Mouse (Mus musculus): Measurements from ENCODE around the gene Cfap61.

Gene Cfap61

DNA sequence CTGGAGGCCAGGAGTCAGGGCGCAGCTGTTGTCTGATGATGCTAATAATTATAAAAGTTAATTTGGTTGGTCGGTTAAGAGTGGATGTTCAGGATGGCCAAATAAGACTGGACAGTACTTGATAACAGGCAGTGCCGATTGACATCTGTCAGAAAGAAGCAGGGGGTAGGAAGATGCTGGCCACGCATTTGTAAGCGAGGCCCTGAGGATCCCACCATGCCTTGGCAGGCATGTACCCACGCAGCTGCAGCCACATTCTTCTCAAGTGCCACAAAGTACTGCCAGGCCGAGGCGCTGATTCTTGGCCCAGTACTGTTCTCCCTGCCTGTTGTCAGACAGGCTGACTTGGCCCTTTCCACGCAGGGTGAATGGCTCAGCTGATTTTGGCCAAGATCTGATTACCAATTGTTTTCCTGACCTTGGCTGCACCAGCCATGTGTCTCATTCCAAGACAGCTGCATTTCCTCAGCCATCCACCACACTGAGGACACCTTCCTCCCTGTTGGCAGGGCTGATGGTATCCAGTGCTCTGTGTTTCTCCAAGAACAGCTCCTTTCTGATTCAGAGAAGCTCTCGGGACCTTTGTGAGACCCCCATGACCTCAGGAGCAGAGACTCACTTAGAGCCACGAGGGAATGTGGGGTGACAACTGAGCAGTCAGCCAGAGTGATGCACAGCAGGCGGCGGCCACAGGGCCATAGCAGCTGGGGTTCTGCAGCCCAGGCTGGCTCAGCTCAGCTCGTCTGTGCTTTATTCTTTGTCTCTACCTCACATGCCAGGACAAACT, 233.6 kb downstream of the Cfap61 start:
- DNase-seq = peak; percentile 46

DNA sequence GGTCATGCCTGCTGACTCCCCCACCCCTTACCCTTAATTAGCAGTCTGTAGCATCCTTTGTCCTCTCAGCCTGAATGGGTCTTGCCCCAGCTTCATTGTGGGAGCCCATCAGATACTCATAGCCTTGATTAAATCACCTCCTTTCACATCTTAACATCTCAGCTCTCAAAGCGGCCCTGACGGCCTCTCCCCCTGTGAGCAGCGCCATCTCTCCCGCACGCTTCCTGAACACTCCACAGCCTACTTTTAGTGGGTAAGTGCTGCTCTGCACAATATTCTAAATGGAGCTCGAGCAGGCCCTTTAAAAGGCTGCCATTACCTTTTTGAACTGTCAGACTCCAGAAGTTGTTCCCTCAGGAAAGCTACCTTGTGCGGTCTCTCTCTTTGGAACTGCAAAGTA, 234.9 kb downstream of the Cfap61 start:
- DNase-seq = no peak

DNA sequence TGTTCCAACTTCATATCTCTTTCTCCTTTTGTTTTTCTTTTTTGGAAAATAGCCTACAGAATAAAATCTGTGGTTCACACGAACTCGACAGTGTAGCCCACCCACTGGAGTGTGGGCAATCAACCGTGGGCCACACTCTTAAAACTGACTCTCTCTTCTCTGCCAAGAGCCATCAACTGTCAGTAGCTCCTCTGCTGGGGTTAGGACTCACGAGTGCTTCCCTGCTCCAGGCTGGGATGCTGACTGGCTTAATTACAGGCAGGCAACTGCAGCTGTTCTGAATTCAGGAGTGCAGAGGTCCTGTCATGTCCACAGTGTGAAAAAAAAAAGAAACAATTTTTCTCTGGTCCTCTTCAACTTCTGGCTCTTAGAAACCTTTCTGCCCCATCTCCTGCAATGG, 237.5 kb downstream of the Cfap61 start:
- DNase-seq = no peak

DNA sequence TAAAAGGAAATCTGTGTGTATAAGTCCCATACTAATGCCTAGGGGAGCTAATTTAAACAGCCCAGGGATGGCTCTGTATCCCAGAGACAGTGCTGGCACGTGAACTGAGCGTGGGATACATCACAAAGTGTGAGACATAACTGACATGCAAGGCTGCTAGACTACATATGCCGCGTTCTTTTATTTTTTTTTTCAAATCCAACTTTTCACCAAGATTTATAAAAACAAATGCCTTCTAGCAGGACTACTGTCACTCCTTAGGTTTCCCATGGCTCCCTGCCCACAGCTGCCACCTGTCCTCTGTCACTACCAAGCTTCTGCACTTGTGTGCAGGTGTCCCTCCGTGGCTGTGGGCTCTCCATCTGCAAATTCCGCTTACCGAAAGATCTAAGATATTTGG, 239.6 kb downstream of the Cfap61 start:
- DNase-seq = no peak

DNA sequence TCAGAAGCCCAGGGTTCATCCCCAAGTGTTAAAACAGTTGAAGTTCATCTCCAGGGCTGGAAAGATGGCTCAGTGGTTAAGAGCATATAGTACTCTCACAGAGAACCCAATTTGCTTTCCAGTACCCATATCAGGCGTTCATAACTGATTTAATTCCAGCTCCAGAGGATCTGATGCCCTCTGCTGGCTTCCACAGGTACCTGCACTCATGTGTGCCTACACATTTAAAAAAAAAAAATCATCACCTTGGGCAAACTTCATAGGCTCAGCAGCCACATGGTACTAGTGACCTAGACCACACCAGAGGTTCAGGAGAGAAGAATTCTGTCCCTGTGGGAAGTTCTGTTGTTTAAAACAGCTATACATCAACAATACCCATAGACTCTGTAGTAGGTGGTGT, 244.1 kb downstream of the Cfap61 start:
- DNase-seq = no peak

DNA sequence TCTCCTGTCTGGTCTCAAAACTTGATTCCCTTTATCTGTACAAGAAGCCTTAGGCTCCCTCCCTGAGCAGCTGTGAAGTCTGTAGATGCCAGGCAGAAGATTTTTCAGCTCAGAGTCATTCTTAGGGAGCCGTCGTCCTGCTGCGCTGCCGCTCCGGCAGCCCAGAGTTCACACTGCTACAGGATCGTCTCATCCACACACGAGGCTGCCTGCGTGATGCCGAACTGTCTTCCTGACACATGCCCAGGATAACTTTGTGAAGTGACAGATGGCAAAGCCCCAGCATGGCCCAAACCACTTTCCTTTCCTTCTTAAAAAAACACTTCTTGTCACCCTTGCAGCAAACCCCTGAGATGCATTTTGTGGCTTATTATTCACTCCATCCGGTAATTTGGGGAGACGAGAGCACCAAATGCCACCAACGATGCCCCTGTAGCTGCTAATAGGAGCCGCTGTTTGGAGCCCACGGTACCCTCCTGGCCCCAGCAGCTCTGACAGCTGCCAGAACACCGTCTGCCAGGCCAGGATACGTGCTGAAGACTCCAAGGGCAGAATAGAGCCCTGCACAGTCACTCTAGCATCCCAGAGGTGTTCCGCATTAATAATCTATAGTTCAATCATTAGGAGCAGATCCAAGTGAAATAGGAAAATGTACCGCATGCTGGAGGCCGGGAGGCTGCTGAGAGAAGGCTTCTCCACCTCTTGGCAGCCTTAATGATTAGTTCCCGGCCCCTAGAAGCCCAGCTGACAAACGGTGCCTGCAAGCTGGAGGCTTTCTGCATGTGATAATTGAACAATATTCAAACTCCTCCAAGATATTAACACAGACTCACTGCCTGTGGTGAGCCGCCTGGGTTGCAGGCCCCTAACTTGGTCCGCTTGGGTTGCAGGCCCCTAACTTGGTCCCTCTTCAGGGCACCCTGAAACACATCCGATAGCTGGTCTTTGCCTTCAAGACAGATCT, 249.5 kb downstream of the Cfap61 start:
- no peak for DNase-seq

DNA sequence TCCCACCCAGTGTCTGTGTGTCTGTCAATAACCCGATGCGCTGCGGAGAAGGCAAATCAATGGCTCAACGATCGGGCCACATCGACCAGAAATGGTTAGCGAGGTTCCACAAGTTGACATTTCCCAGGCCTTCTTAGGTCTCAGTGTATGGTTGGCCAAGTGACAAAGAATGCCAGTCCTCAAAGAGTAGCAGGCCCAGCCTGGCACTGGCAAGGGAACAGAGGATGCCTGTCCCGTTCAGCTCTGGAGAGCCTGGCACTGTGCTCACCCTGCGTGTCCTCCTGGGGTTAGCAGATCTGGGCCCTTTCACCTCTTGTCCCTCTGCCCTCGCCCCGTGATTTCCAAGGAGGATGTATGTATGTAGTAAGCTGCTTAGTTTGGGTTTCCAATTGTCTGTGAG, 261.5 kb downstream of the Cfap61 start:
- no peak for DNase-seq

DNA sequence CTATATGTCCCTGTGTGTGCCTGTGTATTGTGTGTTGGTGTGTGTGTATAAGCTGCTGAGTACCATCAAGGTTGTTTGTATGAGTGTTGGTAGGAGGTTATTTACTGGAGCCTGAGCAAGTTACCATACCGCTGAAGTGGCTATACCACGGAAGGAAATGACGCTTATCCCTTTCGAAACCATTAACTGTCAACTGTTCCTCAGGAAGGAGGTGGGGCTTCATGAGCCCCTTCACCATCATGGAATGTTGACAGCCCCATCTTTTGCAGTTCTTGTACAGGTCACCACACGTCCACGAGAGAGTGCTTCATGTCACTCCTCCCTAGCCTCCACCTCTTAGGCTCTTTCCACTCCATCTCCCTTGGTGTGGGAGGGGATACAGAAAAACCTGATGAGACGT, 263.4 kb downstream of the Cfap61 start:
- DNase-seq = no peak

DNA sequence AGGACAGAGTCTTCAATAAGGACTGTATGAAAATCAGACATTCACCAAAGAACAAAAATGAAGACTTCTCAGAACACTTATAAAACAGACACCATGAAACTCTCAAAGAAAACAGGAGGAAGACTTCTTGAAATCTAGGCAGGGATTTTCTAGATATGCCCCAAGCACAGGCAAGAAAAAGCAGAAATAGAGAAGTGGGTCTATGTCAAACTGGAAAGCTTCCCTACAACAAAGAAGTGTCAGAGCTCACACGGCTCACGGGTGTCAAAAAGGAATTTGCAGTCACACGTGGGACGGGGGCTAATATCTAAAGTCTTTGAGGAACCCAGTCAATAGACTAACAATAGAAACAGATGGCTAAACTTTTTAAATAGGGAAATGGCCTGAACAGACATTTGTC, 276.4 kb downstream of the Cfap61 start:
- no peak for DNase-seq

DNA sequence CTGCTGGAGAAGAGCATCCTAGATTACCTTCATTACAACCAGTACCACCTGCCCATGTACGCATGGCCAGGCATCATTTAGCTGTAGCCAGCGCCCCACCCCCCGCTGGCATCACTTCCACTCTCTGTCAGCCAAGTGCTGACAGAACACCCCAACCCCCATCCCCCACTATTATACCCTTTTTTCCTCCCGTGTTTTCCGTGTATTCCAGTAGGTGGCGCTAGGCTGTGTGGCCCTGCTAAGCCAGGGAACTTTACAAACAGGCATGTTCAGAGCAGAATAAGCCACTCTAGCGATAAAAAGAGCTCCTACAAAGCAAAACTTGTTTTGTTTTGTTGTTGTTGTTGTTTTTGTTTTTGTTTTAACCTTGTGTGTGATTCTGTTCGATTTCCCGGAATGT, 280.1 kb downstream of the Cfap61 start:
- DNase-seq = peak; percentile 44

DNA sequence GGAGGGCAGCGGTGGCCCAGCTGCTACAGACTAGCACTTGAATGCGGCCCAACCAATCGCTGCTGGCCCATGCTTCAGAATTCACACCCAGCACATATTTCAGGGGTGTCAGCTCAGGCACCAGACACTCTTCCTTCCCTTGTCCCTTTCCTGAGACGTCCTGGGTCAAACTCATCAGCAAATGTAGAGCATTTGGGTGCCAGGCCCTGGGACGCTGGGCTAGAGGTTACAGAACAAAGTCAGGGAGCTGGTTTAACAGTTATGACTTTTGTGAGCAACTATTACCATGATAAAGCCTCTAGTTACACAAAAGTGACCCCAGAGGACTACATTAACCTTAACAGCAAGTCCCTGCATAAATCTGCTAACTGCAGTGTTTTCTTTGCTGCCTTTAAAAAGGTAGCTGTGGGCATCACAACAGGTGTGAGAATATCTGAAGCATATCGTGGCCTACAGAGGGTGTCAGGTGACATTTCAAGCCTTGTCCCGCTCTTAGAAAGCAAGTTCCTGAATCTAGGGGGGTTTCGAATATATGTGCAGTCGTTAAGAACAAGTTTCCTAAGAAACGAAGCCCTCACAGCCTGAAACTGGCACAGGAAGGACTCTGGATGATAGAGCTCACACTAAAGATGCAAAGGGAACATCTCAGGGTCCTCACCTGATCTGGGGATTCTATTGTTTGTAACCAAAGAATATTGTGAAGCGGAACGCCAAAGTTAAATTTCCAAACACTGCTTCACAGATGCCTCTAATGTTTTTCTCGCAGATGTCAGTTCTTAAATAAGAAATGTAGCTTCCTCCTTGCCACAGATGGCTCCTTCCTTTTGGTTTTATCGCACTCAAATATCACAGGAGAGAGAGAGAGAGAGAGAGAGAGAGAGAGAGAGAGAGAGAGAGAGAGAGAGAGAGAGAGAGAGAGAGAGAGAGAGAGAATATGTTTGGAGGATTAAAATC, 281.8 kb downstream of the Cfap61 start:
- no peak for DNase-seq

DNA sequence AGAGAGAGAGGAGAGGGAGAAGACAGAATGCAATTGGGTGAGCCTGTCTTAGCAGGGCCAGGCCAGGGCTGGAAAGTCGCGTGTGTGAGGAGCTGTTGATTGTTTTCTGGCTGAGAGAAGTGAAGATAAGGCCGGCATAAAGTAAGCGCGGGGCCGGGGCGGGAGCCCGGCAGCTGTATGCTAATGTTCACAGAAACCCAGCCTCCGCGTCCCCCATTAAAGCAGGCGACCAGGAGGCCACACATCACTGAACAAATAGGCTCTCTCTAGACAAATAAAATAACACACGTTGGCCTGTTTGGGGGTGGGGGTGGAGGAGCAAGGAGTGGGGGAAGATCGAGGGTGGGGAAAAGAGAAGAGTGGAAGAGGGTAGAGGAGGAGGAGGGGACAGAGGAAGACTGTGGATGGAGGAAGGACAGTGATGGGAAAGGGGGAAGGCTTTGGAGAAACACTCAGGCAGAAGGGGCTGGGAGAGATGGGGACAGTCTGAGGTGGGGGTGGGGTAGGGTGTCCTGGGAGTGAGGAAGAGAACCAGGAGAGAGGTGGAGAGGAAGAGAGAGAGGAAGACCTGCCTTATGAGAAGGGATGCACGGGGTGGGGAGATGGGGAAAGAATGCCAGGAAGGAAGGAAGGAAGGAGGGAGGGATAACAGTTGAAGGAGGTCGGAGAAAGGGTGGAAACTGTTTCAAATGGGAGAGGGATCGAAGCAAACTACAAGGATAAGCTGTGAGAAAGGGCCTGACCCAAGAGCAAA, 282.8 kb downstream of the Cfap61 start:
- peak; percentile 12 for DNase-seq

DNA sequence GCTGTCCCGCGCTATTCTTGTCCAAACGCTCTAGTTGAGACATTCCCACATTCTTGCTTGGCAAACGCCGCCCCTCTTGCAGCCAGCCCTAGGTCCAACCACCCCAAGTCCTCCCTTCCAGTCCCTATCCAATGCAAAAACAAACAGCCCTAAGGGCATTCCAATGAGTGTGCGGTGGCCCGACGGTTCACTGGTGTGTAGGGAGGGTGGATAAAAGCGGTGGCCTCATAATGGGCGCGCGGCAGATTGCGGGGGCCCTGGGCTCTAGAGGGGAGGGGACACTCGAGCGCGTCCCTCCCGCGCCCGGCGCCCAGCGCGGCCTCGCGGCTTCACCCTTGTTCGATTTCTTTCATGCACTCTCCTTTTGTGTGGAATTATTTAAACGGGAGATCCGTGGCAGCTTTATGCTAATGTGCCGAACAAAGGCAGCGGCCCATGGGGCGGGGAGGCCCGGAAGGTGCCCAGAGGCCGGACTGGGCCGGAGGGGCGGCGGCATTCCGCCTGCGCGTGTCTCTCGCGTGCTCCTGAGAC, 283.6 kb downstream of the Cfap61 start:
- peak; percentile 13 for DNase-seq

DNA sequence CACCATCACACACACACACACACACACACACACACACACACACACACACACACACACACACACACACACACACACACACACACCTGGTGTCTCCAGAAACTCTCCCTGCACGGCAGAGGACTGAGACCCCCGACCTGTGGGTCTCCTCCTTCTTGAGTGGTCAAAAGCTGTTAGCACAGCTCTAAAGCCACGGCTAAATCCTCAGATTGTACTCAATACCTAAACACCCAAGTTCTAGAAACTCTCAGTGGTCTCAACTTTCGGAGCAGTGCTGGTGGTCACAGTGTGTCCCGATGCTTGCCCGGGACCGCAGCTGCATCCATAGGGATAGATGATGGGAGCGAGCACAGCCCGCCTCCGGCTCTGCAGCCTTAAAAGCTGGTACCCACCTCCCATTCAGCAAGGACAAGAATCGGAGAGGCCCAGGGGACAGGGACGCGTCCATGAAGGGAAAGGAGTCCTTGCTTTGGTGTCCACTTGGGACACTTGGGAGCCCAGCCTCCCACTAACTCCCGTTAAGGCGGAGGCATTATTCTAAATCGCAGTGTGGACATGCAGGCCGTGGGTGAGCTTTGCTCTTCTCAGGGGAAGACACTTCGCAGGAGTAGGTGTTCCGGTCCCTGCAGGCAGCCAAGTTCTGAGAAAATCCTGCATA, 284.4 kb downstream of the Cfap61 start:
- DNase-seq = no peak

DNA sequence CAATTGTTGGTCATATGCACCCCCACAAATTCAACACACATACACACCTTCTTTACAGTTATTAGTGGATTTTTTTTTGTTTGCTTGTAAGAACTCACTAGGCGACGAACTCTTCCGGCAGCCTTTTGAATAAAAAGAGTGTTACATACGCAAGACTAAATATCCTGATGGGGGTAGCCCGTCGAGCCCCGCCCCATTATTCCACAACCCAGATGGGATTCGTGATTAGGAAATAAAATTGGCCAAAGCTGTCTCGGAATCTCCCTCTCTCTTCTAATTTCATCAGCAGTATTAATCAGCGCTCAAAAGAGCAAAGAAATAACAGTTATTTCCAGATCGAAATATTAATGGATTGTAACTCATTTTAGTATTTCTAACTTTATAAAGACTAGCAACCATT, 285.2 kb downstream of the Cfap61 start:
- no peak for DNase-seq

DNA sequence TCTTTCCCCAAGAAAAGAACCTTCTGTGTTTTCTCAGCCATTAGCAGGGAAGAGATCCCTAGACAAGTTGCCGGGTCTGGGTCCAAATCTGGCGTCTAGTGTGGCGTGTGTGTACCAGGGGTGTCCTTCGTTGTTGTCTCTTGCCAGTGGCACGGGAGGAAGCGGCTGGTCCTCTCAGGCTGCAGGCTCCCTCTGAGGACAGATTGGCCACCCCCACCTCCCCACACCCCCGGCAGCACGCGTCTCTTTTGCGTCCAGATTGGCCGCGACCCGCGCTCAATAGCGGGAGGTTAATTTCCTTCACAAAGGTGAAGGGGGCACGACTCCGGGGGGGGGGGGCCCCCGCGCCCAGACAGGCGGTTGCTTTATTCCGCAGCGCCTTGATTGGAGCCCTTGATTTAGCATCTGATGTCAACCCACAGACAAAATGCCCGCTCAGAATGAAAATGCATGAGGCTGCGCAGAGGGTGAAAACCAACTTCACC, 286.0 kb downstream of the Cfap61 start:
- peak; percentile 9 for DNase-seq

DNA sequence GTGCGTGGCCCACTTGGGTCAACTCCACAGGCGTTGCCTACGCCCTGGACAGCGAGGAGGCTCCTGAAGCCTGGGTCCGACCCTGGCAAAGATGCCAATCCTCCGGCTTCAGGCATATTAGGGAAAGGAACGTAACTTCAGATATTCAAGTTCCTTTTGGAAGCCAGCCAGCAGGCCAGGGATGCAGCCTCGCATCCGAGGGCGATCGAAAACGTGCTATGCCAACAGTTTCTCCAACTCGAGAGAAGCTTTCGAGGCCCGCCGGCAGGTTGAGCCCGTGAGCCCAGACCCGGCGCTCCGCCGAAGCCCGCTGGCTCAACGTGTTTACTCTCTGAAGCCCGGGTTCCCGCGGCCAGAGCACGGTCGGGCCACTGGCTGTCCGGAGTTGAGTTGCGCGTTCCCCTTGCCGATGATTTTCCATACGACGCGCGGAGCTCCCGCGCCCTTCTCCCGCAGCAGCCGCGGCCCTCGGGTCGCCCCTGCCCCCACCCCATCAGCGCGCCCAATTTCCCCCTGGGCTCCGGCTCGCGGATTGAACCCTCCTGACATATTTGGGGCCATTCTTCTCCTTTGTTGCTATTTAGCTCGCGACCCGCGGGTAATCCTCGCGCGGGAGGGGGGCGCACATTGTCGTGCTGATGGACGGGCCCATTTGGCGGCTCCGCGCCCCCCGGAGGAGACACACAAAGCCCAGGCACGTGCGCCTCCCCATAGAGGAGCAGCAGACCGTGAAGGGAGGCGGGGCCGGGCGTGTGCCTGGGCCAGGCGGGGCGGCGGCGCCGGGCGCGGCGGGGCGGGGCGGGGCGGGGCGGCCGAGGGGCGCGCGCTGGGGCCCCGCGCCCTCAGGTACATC, 286.7 kb downstream of the Cfap61 start, which contains the start of gene Insm1:
TSS of gene Insm1 (plus strand) at position 846 of the 853 bp plus-strand sequence.
- peak; percentile 55 for DNase-seq

DNA sequence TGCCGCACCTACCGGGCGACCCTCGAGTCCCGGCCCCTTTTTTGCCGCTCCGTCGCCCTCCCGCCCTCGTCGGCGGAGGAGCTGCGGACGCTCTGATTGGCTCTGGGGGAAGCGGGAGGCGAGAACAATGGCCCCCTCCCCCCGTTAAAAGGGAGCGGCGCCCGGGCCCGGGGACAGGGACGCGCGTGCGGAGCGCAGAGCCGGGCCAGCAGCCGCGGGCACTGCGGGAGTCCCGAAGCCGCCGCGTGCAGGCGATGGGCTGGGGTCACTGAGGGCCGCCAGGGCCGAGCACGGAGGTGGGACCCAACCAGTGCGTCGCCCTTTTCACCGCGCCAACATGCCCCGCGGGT, 287.3 kb downstream of the Cfap61 start:
- peak; percentile 9 for DNase-seq

DNA sequence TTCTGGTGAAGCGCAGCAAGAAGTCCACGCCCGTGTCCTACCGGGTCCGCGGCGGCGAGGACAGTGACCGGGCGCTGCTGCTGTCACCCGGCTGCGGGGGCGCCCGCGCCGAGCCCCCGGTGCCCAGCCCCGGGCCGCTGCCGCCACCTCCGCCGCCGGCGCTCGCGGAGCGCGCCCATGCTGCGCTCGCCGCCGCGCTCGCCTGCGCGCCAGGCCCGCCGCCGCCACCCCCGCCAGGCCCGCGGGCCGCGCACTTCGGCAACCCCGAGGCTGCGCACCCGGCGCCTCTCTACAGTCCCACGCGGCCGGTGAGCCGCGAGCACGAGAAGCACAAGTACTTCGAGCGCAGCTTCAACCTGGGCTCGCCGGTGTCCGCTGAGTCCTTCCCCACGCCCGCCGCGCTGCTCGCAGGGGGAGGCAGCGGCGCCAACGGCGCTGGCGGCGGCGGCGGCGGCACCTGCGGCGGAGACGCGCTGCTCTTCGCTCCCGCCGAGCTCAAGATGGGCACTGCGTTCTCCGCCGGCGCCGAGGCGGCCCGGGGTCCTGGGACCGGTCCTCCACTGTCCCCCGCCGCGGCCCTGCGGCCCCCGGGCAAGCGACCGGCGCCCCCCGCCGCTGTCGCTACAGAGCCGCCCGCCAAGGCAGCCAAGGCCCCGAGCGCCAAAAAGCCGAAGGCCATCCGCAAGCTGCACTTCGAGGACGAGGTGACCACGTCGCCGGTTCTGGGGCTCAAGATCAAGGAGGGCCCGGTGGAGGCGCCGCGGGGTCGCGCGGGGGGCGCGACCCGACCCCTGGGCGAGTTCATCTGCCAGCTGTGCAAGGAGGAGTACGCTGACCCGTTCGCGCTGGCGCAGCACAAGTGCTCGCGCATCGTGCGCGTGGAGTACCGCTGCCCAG, 287.9 kb downstream of the Cfap61 start:
- peak; percentile 12 for DNase-seq
